Mouse (Mus musculus) spleen, postnatal 10 days (tissue): ENCODE measurements around the gene Ric1.
A peak's percentile ranks its signal among the peaks of the same experiment; 100 is the strongest.

Source experiments
- DNase-seq, 2 experiments: peaks; one replicate each; pipeline ENCODE4 v3.0.0; 2021 to 2022; ENCODE audit warnings: low spot score in 2 of 2

Ric1 gene

GRCm38 (mm10) chr19:29521637-29522435 is at the start of gene Ric1:
TSS of gene Ric1 (plus strand) at chr19:29522282.
- peak; percentile 88 to 95 for DNase-seq

GRCm38 (mm10) chr19:29472424-29472823 is 49.7 kb upstream of the Ric1 start:
- DNase-seq, result no peak

- no peak for DNase-seq
Measured at GRCm38 (mm10) chr19:29472946-29473345, 49.1 kb upstream of the Ric1 start.

- DNase-seq, result no peak
Measured at GRCm38 (mm10) chr19:29474803-29475202, 47.3 kb upstream of the Ric1 start.

GRCm38 (mm10) chr19:29475210-29475620 is 46.9 kb upstream of the Ric1 start:
- no peak for DNase-seq

GRCm38 (mm10) chr19:29478598-29478997 is 43.5 kb upstream of the Ric1 start:
- DNase-seq, result no peak

GRCm38 (mm10) chr19:29481578-29481977 is 40.5 kb upstream of the Ric1 start:
- no peak for DNase-seq

- no peak for DNase-seq
Measured at GRCm38 (mm10) chr19:29482148-29482547, 39.9 kb upstream of the Ric1 start.

GRCm38 (mm10) chr19:29482637-29483036 is 39.4 kb upstream of the Ric1 start:
- no peak for DNase-seq

GRCm38 (mm10) chr19:29483386-29483785 is 38.7 kb upstream of the Ric1 start:
- no peak for DNase-seq

GRCm38 (mm10) chr19:29484537-29484936 is 37.5 kb upstream of the Ric1 start:
- no peak for DNase-seq

GRCm38 (mm10) chr19:29485257-29485948 is 36.7 kb upstream of the Ric1 start:
- no peak for DNase-seq

- DNase-seq, result peak in 1 of 2 experiments; percentile 63
Measured at GRCm38 (mm10) chr19:29486545-29487206, 35.4 kb upstream of the Ric1 start.

GRCm38 (mm10) chr19:29487326-29488072 is 34.6 kb upstream of the Ric1 start:
- no peak for DNase-seq

- DNase-seq, result no peak
Measured at GRCm38 (mm10) chr19:29488073-29488390, 34.0 kb upstream of the Ric1 start.

- no peak for DNase-seq
Measured at GRCm38 (mm10) chr19:29488420-29488819, 33.7 kb upstream of the Ric1 start.

GRCm38 (mm10) chr19:29489785-29490284 is 32.2 kb upstream of the Ric1 start:
- DNase-seq, result no peak

GRCm38 (mm10) chr19:29491467-29491866 is 30.6 kb upstream of the Ric1 start:
- DNase-seq, result no peak

GRCm38 (mm10) chr19:29494454-29494853 is 27.6 kb upstream of the Ric1 start:
- DNase-seq, result no peak

- no peak for DNase-seq
Measured at GRCm38 (mm10) chr19:29496001-29496597, 26.0 kb upstream of the Ric1 start.

GRCm38 (mm10) chr19:29496786-29497557 is 25.1 kb upstream of the Ric1 start:
- DNase-seq, result no peak
